Mouse (Mus musculus): ENCODE measurements around the gene Foxb2.

DNA sequence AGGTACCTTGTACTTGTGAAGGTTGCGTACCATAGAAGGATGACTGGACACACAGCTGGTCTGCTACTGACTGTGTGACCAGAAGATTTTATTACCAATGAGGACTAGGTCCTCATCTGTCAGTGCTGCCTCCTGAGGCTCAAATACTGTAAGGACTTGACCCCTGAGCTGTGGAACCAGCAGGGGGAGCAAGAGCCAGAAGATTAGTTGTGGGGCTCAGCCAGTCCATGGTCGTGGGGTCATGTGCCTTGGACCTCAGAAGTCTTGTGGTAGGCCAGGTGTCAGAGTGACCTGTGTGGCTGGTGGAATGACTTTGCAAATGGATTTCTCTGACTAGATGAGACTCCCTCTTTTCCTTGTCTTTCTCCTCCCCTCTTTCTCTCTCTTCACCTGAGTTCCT, 29.5 kb upstream of the Foxb2 start:
- no peak; the same call in 1 of the 2 replicates for TF ChIP-seq CTCF (conservative IDR thresholded peaks at IDR 0.05; ENCODE audit: insufficient read depth, insufficient read length, low read depth, low read length)
- TF ChIP-seq POLR2A (IDR thresholded peaks at IDR 0.05; ENCODE audit: low read depth, low read length): no peak
